Mouse (Mus musculus) hindbrain, embryonic 14.5 days (tissue): Measurements from ENCODE around the gene Vsx1. TPM values are rescaled to one million over a fixed set of nuclear protein-coding genes. Genes with fewer than 3 reads are reported as not detected.

Experiments
- ATAC-seq: fragments of 200-750 bp; cut with Nextera tagmentation; 2 replicates; pipeline ENCODE4 v1.8.0; 2017; ENCODE audit warnings: moderate number of reproducible peaks, mild to moderate bottlenecking, moderate TSS enrichment, moderate library complexity; ENCODE audit not compliant: low FRiP score
- DNase-seq: peaks from one replicate; pipeline ENCODE4 v3.0.0-alpha.2; 2015; ENCODE audit warnings: low spot score
- H3K27ac ChIP-seq: fragments of 300-500 bp; sonication (generic); 2 replicates; pipeline ENCODE4 v1.5.1; 2014; ENCODE audit warnings: mild to moderate bottlenecking, moderate library complexity
- H3K27me3 ChIP-seq: fragments of 300-500 bp; sonication (generic); 2 replicates; pipeline ENCODE4 v1.6.1; 2014; ENCODE audit warnings: mild to moderate bottlenecking, low read length, mixed read lengths; ENCODE audit not compliant: control insufficient read depth, insufficient read depth
- H3K36me3 ChIP-seq: fragments of 300-500 bp; sonication (generic); replicated peaks from 2 replicates; pipeline ENCODE4 v1.6.1; 2014; ENCODE audit not compliant: control insufficient read depth, insufficient read depth
- H3K4me1 ChIP-seq: fragments of 300-500 bp; sonication (generic); replicated peaks from 2 replicates; pipeline ENCODE4 v1.6.1; 2014; ENCODE audit warnings: antibody characterized with exemption, low read length, mixed read lengths; ENCODE audit not compliant: control insufficient read depth, insufficient read depth
- H3K4me2 ChIP-seq: fragments of 300-500 bp; sonication (generic); replicated peaks from 2 replicates; pipeline ENCODE4 v1.6.1; 2014; ENCODE audit warnings: mild to moderate bottlenecking, moderate library complexity
- H3K4me3 ChIP-seq: fragments of 300-500 bp; sonication (generic); replicated peaks from 2 replicates; pipeline ENCODE4 v1.5.1; 2014; ENCODE audit warnings: mild to moderate bottlenecking, low read length
- H3K9ac ChIP-seq: fragments of 300-500 bp; sonication (generic); 2 replicates; pipeline ENCODE4 v1.6.1; 2014
- H3K9me3 ChIP-seq: fragments of 300-500 bp; sonication (generic); 2 replicates; pipeline ENCODE4 v1.6.1; 2016; ENCODE audit warnings: low read length; ENCODE audit not compliant: control insufficient read depth
- WGBS: fragments of 180-500 bp; shearing (Covaris S2); extraction: QIAGEN DNeasy Blood & Tissue Kit; methylation state at CpG from one replicate; pipeline ENCODE4 v1.1.7; 2014; 5-methylcytosine and 5-hydroxymethylcytosine counted together
- polyA plus RNA-seq: library from polyadenylated mRNA; unstranded; fragments of >200 nt; fragmentation: Nextera tagmentation; extraction: Ambion mirVana; gene quantifications from 2 replicates; pipeline ENCODE4 v1.2.1, GENCODE M21; 2014

Gene Vsx1
- polyA plus RNA-seq, 1 experiment from 2014 or later = 0.05 TPM

GRCm38 (mm10) chr2:150669454-150670045 lies 19.6 kb downstream of the Vsx1 start:
- DNase-seq = no peak
- H3K27me3 ChIP-seq = 0 out of 2 replicates have a peak, but pooled peaks cover 14% of the 10 kb centered on the region
- 77% methylated on average over 2 of the region's 2 CpGs for whole genome bisulfite sequencing

GRCm38 (mm10) chr2:150668956-150669355 lies 20.2 kb downstream of the Vsx1 start:
- Histone ChIP-seq H3K4me3 (0 out of 2 replicates have a peak overlapping the region, but pooled peaks have one; percentile 68), H3K4me2 (peak overlapping the region; percentile 91; the same call in 1 of the 2 replicates), H3K9me3 (no peaks in the 10 kb centered on the region), H3K4me1 (peaks cover 11% of the 10 kb centered on the region; the same call in 1 of the 2 replicates), H3K27ac (no peak overlapping the region), H3K27me3 (0 out of 2 replicates have a peak, but pooled peaks cover 14% of the 10 kb centered on the region), H3K9ac (no peak overlapping the region), H3K36me3 (no peaks in the 10 kb centered on the region)
- DNase-seq (no peak), ATAC-seq (no peak)
- WGBS = 87% methylated on average over 5 of the region's 5 CpGs

More at GRCm38 (mm10) chr2:150669454-150670045, 19.6 kb downstream of the Vsx1 start:
- H3K4me1 ChIP-seq = peaks cover 11% of the 10 kb centered on the region; the same call in 1 of the 2 replicates
- H3K36me3 ChIP-seq = no peaks in the 10 kb centered on the region
- ATAC-seq = no peak
- H3K9ac ChIP-seq = no peak overlapping the region
- no peaks in the 10 kb centered on the region for H3K9me3 ChIP-seq
- no peak overlapping the region for H3K4me2 ChIP-seq
- no peak overlapping the region for H3K4me3 ChIP-seq
- H3K27ac ChIP-seq = no peak overlapping the region

GRCm38 (mm10) chr2:150667820-150668766 lies 21.1 kb downstream of the Vsx1 start, which contains the start of gene Acss1:
TSS of gene Acss1 (minus strand) at chr2:150668500.
- WGBS = 3% methylated on average over 61 of the region's 61 CpGs
- H3K9ac ChIP-seq = peak within 1 kb of the TSS; percentile 70
- peaks cover 11% of the 10 kb centered on the region; the same call in 1 of the 2 replicates for H3K4me1 ChIP-seq
- ATAC-seq = peak; percentile 78
- H3K9me3 ChIP-seq = no peaks in the 10 kb centered on the region
- H3K27ac ChIP-seq = peak within 1 kb of the TSS; percentile 61
- DNase-seq = no peak
- H3K4me2 ChIP-seq = peak within 1 kb of the TSS; percentile 91
- H3K36me3 ChIP-seq = no peaks in the 10 kb centered on the region
- peak within 1 kb of the TSS; percentile 68 for H3K4me3 ChIP-seq
- 0 out of 2 replicates have a peak, but pooled peaks cover 14% of the 10 kb centered on the region for H3K27me3 ChIP-seq

GRCm38 (mm10) chr2:150667065-150667819 lies 21.9 kb downstream of the Vsx1 start:
- H3K9ac ChIP-seq = peak overlapping the region; percentile 70
- H3K36me3 ChIP-seq = no peaks in the 10 kb centered on the region
- H3K4me2 ChIP-seq = peak overlapping the region; percentile 91
- H3K4me1 ChIP-seq = peaks cover 11% of the 10 kb centered on the region; the same call in 1 of the 2 replicates
- 3% methylated on average over 17 of the region's 17 CpGs for WGBS
- peak overlapping the region; percentile 68 for H3K4me3 ChIP-seq
- DNase-seq (no peak), ATAC-seq (peak; percentile 31)
- peak overlapping the region; percentile 61 for H3K27ac ChIP-seq
- 0 out of 2 replicates have a peak, but pooled peaks cover 14% of the 10 kb centered on the region for H3K27me3 ChIP-seq
- no peaks in the 10 kb centered on the region for H3K9me3 ChIP-seq

GRCm38 (mm10) chr2:150666723-150667064 lies 22.5 kb downstream of the Vsx1 start:
- Histone ChIP-seq H3K27me3 (0 out of 2 replicates have a peak, but pooled peaks cover 14% of the 10 kb centered on the region), H3K4me2 (peak overlapping the region; percentile 91), H3K9me3 (no peaks in the 10 kb centered on the region), H3K36me3 (no peaks in the 10 kb centered on the region), H3K9ac (peak overlapping the region; percentile 70), H3K4me3 (peak overlapping the region; percentile 68), H3K27ac (peak overlapping the region; percentile 61; the same call in 1 of the 2 replicates), H3K4me1 (peaks cover 11% of the 10 kb centered on the region; the same call in 1 of the 2 replicates)
- WGBS = 39% methylated on average over 7 of the region's 7 CpGs
- no peak for ATAC-seq
- DNase-seq = no peak

- Histone ChIP-seq H3K27me3 (0 out of 2 replicates have a peak, but pooled peaks cover 14% of the 10 kb centered on the region), H3K4me1 (peaks cover 11% of the 10 kb centered on the region; the same call in 1 of the 2 replicates), H3K4me3 (no peak overlapping the region), H3K27ac (no peak overlapping the region), H3K9me3 (no peaks in the 10 kb centered on the region), H3K9ac (no peak overlapping the region), H3K4me2 (peak overlapping the region; percentile 38), H3K36me3 (no peaks in the 10 kb centered on the region)
- 48% methylated on average over 10 of the region's 10 CpGs for WGBS
- ATAC-seq (no peak), DNase-seq (no peak)
Observed at GRCm38 (mm10) chr2:150665534-150666451, 23.4 kb downstream of the Vsx1 start.

GRCm38 (mm10) chr2:150665006-150665405 lies 24.2 kb downstream of the Vsx1 start:
- Histone ChIP-seq H3K9me3 (no peaks in the 10 kb centered on the region), H3K4me1 (peaks cover 11% of the 10 kb centered on the region; the same call in 1 of the 2 replicates), H3K9ac (no peak overlapping the region), H3K27ac (no peak overlapping the region), H3K27me3 (0 out of 2 replicates have a peak, but pooled peaks cover 14% of the 10 kb centered on the region), H3K36me3 (no peaks in the 10 kb centered on the region), H3K4me3 (no peak overlapping the region), H3K4me2 (peak overlapping the region; percentile 38; the same call in 1 of the 2 replicates)
- no peak for ATAC-seq
- no peak for DNase-seq
- WGBS = 63% methylated on average over 2 of the region's 2 CpGs
